Mouse (Mus musculus) liver, embryonic 14.5 days (tissue): Measurements from ENCODE around the gene Prdm2.

Source experiments
- CTCF ChIP-seq: IDR thresholded peaks from 2 replicates; pipeline ENCODE4 v1.5.1; 2016; ENCODE audit warnings: antibody characterized with exemption, low read depth, control low read depth
- EP300 ChIP-seq: IDR thresholded peaks from 2 replicates; pipeline ENCODE4 v1.6.1; 2016; ENCODE audit warnings: antibody characterized with exemption, low read depth

DNA sequence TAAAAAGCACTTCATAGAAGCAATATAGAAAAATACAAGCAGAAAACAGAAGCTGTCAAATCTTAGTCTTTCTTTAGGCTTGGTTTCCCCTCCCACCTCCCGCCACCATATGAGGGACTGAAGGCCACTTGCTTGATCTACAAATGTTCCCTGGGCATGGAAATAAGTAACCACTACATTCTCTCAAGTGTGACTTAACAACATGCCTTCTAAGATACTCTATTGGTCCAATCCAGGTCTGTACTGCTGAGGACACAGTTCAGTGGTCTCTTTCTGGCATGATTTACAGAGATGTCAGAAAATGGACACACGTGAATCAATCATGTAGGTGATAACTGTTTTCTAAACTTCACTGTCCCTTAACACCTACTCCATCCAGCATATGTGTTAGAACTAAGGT, 42.5 kb downstream of the Prdm2 start:
- TF ChIP-seq EP300: no peak
- no peak for TF ChIP-seq CTCF
